Mouse (Mus musculus): ENCODE data around the gene Utp4.

- TF ChIP-seq CTCF (conservative IDR thresholded peaks at IDR 0.05; ENCODE audit: low read length) (no peak), NANOG (IDR thresholded peaks at IDR 0.05; ENCODE audit: borderline replicate concordance, low read length) (peak; percentile 60)
Observed at GRCm38 (mm10) chr8:106963365-106963764, 69.9 kb downstream of the Utp4 start.

Measured in E14TG2a.4 (cell line).